Comparison of ENCODE assay signal across 10 mouse cellular contexts in the genomic region with DNA sequence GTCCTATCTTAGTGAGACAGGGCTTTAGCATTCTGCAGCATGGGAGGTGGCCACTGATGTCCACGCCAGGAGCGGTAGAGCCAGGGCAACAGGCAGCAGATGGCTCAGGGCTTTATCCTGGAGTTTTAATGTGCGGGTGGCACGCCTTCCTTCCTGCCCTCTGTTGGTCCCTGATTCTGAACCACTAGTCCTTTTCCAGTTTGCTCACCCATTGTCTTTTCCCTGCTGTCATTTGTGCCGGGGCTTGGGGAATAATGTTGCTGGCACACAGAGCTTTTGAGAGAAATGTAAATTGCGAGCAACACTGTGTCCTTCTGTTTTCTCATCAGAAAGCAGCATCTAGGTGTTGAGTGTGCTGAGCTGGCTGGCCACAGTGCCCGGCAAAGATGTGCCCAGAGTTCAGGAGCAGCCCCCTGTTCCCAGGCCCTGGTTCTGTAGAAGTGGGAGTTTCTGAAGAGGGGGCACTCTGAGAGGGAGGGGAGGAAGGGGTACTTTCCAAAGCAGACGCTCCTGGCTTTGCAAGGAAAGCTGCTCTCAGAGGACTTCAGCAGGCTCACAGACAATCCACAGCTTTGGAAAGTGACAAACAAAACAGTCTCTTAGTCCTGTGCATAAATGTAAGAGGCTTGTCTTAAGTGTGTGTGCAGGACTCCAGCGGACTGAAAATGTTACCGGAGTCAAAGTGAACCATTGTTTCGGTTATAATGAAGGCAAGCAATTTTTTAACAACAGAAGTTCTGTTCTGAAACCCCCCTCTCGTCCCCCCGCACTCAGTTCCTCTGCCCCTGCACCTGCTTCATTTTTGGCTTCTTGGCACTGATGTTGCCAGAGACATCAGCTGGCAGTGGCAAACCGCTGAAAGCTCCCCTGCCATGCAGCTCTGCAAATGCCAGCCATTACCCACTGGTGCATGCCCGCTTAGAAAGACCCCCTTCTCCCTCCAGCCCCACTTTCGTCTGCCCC.
DNase-seq lines count a peak whose midpoint lies in the region; ATAC-seq and TF ChIP-seq lines count a peak whose summit lies in the region.
"Had no signal": no experiment of that assay in that cellular context is flagged by ENCODE, and none has a peak within 500 bp of the region (broad histone marks: within the 10 kb centered on the region; RNA-seq: fewer than 3 reads in every experiment).

No protein-coding gene starts in this region.

- no peaks in the 10 kb centered on the region for H3K9me3 ChIP-seq in hindbrain, embryonic 11.5 days (ENCODE audit: control insufficient read depth, low read length)
- H3K9me3 ChIP-seq: liver, embryonic 15.5 days had no signal

- H3K4me2 ChIP-seq in hindbrain, embryonic 11.5 days (replicated peaks; ENCODE audit: low read depth, low read length) = no peak overlapping the region
- H3K4me2 ChIP-seq: liver, embryonic 15.5 days had no signal

- peak; percentile 83 for ATAC-seq in hindbrain, embryonic 11.5 days (ENCODE audit: low FRiP score)
- no peak for ATAC-seq in erythroblast, adult 5-6 weeks (replicated peaks; ENCODE audit: low FRiP score, poor library complexity, severe bottlenecking)

- TF ChIP-seq CTCF in layer of hippocampus, adult 2 months (conservative IDR thresholded peaks at IDR 0.05) = no peak

- no peaks in the 10 kb centered on the region for H3K27me3 ChIP-seq in hindbrain, embryonic 11.5 days (ENCODE audit: control insufficient read depth, insufficient read depth, low read length)
- H3K27me3 ChIP-seq: liver, embryonic 15.5 days had no signal

- peak overlapping the region; percentile 72 for H3K27ac ChIP-seq in layer of hippocampus, adult 2 months
- peak overlapping the region; percentile 80 for H3K27ac ChIP-seq in hindbrain, embryonic 11.5 days (ENCODE audit: low read depth, low read length)
- H3K27ac ChIP-seq: liver, embryonic 15.5 days had no signal

- H3K9ac ChIP-seq in hindbrain, embryonic 11.5 days (ENCODE audit: low read depth, low read length) = no peak overlapping the region; the same call in 1 of the 2 replicates
- H3K9ac ChIP-seq: liver, embryonic 15.5 days had no signal

- DNase-seq in layer of hippocampus, adult 2 months (ENCODE audit: low spot score in 2 of 2) = peak in 1 of 2 experiments; percentile 26
- DNase-seq in layer of hippocampus, adult 11-12 months (ENCODE audit: low spot score) = no peak
- DNase-seq in cerebellum, postnatal 36 days = peak; percentile 84 to 85
- peak; percentile 33 for DNase-seq in hindbrain, embryonic 11.5 days (ENCODE audit: low spot score)
- peak; percentile 17 for DNase-seq in neural tube, embryonic 10.5 days (ENCODE audit: extremely low spot score, low spot score)
- no peak for DNase-seq in ovary, postnatal 36 days (ENCODE audit: low spot score)
- DNase-seq in adrenal gland, adult 2 months = no peak

- H3K4me1 ChIP-seq in hindbrain, embryonic 11.5 days (replicated peaks; ENCODE audit: control insufficient read depth, insufficient read depth, low read length) = peaks cover 3% of the 10 kb centered on the region
- H3K4me1 ChIP-seq: liver, embryonic 15.5 days had no signal

- no peaks in the 10 kb centered on the region for H3K36me3 ChIP-seq in hindbrain, embryonic 11.5 days (ENCODE audit: control insufficient read depth, insufficient read depth, low read length)
- H3K36me3 ChIP-seq: liver, embryonic 15.5 days had no signal

- no peak overlapping the region for H3K4me3 ChIP-seq in layer of hippocampus, adult 2 months
- no peak overlapping the region for H3K4me3 ChIP-seq in hindbrain, embryonic 11.5 days (ENCODE audit: low read depth, low read length)
- H3K4me3 ChIP-seq: erythroblast, embryonic 14.5 days; liver, embryonic 15.5 days had no signal

- WGBS in hindbrain, embryonic 11.5 days = 52% methylated on average over 16 of the region's 16 CpGs

Comparison
In these comparisons a context has a peak if more than half of its experiments do, and no peak if none do; other contexts are left out.
1. DNase-seq: peak in cerebellum, postnatal 36 days (2 of 2), hindbrain, embryonic 11.5 days (single experiment) and neural tube, embryonic 10.5 days (single experiment); none in layer of hippocampus, adult 11-12 months (single experiment), ovary, postnatal 36 days (single experiment) and adrenal gland, adult 2 months (single experiment).